Mouse (Mus musculus): ENCODE results near the gene Krtap19-9b.

GRCm38 (mm10) chr16:88941106-88941505, 9.0 kb upstream of the Krtap19-9b start:
- TF ChIP-seq POLR2A (IDR thresholded peaks at IDR 0.05; ENCODE audit: control insufficient read depth, extremely low read depth, insufficient read depth, low read length, poor library complexity) (no peak), CTCF (IDR thresholded peaks at IDR 0.05; ENCODE audit: borderline replicate concordance, control insufficient read depth, extremely low read depth, insufficient read depth, low read length, poor library complexity) (no peak)

All from thymus, adult 2 months (tissue).